Mouse (Mus musculus): ENCODE data around the gene Olfr805.

Gene Olfr805

DNA sequence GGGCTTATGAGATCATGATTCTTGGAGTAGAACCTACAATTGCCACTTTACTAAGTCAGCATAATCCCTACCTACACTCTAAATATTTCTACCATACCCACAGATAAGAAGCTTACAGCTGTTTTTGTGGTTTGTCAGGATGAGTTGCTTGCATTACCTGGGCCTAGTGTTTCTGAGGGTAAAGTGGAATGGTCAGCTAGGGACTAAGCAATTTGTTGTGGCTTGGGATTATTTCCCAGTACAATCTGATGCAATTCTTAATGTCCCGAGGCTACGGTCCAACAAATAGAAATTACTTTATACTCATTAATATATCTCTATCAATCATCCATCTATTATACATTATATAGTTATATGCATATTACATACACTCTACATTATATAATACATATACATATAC, at the start of gene Olfr805:
Gene Olfr805, minus strand, starts transcription at position 101 of the 400 bp plus-strand sequence.
- no peak for DNase-seq (ENCODE audit: low spot score)

DNA sequence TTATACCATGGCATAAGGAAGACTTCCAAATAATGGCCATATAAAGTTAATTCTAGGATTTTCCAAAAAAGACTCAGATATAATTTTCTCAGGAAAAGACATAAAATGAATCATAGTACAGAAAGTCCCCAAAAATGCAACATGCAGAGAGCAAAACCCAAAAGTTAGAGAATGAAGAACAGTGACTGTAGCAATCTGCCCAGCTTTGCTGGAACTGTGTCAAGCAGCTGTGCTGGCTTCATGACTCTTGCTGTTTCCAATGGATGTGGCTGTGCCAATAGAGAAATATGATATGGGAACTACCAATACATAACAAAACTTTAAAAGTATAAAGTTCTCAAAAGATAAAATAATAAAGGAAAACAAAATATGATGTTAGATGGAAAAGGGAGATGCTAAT, 48.9 kb upstream of the Olfr805 start:
- no peak for DNase-seq (ENCODE audit: low spot score)

DNA sequence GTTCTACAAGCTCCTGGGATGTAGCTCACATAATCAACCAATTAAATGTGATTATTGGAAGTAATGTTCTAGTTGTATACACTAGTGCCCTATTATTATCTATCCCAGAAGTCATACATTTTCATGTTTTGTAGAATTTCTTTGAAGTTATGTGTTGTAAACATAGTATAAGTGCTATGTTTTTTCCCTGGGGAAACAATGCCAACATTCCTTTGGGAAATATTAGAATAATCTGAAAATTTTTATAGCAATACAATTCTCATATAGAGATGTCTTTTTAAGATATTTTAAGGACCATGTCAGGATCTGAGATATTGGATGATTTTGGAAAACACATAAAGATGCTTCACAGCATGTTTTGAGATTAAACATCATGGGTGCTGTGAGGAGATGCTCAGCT, 45.2 kb upstream of the Olfr805 start, which contains the start of gene Olfr809:
Gene Olfr809, plus strand, starts transcription at position 301 of the 400 bp plus-strand sequence.
- DNase-seq (ENCODE audit: low spot score): no peak

DNA sequence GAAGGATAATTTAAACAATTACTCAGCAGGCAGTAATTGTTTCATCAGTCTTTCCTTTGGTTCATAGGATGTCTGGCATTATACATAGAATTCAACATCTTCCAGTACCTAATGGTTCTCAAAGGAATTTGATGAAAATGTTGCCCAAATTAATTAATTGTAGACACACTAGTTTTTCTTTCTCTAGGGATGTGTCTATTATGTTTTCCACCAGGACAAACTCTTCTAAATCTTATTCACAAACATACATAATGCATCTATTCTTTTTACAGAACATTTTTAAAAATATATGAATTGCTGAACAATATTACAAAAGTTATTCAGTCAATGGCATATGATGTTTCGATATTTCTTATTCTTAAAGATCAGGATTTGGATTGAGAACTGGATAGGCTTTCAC, 36.0 kb upstream of the Olfr805 start, which contains the start of gene Olfr808:
Gene Olfr808, plus strand, starts transcription at position 301 of the 400 bp plus-strand sequence.
- no peak for DNase-seq (ENCODE audit: low spot score)

DNA sequence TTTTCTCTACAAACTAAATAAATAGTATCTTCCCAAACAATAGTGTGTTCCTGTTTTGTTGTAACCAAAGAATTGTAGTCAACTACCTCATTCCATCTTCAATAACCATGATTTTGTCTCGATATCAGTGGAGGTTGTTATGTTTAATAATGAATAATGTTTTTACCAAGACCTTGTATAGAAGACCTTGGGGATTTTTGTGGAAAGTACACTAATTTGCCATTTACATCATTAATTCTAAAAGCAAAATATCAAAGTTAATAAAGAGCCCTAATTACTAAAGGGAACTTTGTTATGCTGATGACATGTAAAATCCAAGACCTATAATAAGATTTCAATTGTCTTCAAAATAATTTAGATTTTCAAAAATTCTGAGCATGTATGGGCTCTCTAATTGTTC, 28.5 kb upstream of the Olfr805 start, which contains the start of gene Olfr807:
Gene Olfr807, minus strand, starts transcription at position 101 of the 400 bp plus-strand sequence.
- no peak for DNase-seq (ENCODE audit: low spot score)

DNA sequence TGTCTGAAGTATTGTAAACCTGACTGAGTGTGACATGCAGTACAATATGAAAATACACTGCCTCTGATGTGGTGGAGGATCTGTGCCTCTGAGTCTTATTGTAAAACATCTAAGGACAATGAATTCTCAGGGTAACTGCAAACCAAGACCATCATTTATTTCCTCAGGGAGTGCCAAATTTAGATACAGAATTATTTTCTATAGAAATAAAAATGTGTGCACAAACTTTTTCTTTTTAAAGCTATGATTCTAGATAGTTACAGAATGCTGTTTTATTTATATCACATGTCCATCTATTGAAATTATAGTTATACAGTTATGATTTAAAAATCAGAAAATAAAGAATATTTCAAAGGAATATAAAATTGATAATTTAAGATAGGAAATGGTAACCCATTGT, 12.6 kb upstream of the Olfr805 start, which contains the start of gene Olfr806:
Gene Olfr806, minus strand, starts transcription at position 101 of the 400 bp plus-strand sequence.
- no peak for DNase-seq (ENCODE audit: low spot score)

DNA sequence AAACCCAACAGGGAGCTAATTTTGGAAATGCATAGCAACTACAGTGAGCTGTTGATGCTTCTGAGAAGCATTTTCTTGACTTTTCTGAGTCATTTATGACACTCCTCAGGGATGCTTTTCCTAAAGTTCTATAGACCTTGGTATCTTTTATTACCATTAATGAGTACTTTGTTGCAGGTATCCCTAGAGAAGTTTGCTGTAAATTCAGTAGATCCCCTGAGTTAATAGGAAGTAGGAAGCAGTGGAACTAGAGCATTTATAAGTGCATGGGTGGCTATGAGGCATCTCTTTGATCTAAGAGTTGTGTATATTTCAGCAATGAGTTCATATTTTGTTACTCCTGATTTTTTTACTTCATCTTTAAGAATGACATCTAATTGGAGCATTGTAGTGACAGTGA, 26.3 kb downstream of the Olfr805 start, which contains the start of gene Olfr804:
Gene Olfr804, plus strand, starts transcription at position 301 of the 400 bp plus-strand sequence.
- DNase-seq (ENCODE audit: low spot score): no peak

DNA sequence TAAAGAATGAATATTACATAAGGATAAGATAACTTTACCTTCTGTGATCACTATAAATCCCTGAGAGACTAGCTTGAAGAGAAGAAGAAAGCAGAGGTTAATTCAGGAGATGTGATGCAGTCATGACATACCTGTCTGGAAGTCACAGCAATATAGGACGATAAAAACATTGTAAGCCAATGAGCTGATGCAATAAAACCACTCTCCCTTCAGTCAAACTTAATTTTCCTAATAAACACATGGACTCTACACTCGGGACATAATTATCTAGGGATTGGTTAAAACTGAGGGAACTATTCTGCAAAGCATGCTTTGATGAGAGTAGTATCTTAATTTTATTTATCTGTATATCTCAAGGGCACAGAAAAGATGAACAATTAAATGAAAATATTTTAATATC, 35.0 kb downstream of the Olfr805 start, which contains the start of gene Olfr803:
Gene Olfr803, minus strand, starts transcription at position 101 of the 400 bp plus-strand sequence.
- no peak for DNase-seq (ENCODE audit: low spot score)

DNA sequence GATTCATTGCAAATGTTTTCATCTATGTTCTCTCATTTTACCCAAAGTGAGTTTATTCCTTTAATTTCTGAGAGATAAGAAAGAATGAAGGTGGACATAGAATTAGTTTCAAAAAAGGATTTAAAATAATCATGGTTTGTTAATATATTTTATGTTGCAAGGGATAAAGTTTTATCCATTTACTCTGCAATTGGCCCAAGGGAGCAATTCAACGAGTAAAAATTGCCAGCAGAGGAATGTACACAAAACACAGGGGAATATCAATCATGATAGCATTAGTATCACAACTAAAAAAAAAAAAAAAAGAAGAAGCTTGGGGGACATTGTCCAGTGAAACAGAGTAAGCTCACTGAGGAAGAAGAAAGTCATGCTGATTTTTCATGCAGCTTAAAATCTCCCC, 41.1 kb downstream of the Olfr805 start, which contains the start of gene Olfr802:
Gene Olfr802, minus strand, starts transcription at position 101 of the 400 bp plus-strand sequence.
- DNase-seq (ENCODE audit: low spot score): no peak

DNA sequence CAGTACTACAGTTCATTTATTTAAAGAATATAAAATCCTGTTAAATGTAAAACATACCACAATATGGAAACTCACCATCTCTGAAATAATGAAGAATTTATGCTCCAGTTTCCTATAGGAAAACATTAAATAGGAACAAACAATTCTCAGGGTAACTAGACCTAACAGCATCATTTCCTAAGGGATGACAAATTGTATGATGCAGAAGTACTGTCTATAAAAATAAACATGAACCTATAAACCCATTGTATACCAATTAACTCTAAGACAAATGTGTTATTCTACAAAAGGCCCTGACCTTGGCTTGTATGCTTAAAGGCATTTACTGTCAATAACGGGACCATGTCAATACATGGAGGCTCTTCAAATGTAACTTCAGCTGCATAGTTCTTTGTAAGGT, 55.4 kb downstream of the Olfr805 start, which contains the start of gene Olfr801:
Gene Olfr801, minus strand, starts transcription at position 101 of the 400 bp plus-strand sequence.
- DNase-seq (ENCODE audit: low spot score): no peak
